Mouse (Mus musculus) megakaryocyte, embryonic 14.5 days (primary cell): ENCODE results near the gene Gm9918. TPM values are rescaled to one million over a fixed set of nuclear protein-coding genes. Genes with fewer than 3 reads are reported as not detected.

Experiments
- H3K27me3 ChIP-seq: replicated peaks from 2 replicates; pipeline ENCODE3; 2012; ENCODE audit warnings: inconsistent platforms
- H3K36me3 ChIP-seq: replicated peaks from 2 replicates; pipeline ENCODE3; 2012; ENCODE audit warnings: low read length, inconsistent platforms, mixed read lengths
- H3K4me1 ChIP-seq: 2 replicates; pipeline ENCODE4 v1.6.1; 2012; ENCODE audit warnings: inconsistent platforms
- H3K4me3 ChIP-seq: replicated peaks from 2 replicates; pipeline ENCODE3; 2012; ENCODE audit warnings: moderate library complexity, mild to moderate bottlenecking, inconsistent platforms
- H3K9me3 ChIP-seq: 2 replicates; pipeline ENCODE4 v1.6.1; 2012; ENCODE audit warnings: inconsistent platforms
- FLI1 ChIP-seq: IDR thresholded peaks from 2 replicates; pipeline ENCODE4 v1.6.1; 2012; ENCODE audit warnings: low read length, inconsistent platforms, mixed read lengths
- GATA1 ChIP-seq: IDR thresholded peaks from 3 replicates; pipeline ENCODE4 v1.6.1; 2012; ENCODE audit warnings: mixed read lengths, low read length, inconsistent platforms, borderline replicate concordance
- polyA plus RNA-seq: library from polyadenylated mRNA; stranded (reverse); fragments of >175 nt; gene quantifications from 2 replicates; pipeline ENCODE4 v1.2.3, GENCODE M21; 2012; ENCODE audit warnings: low replicate concordance; ENCODE audit not compliant: insufficient read depth

The Gm9918 gene
- polyA plus RNA-seq, 1 experiment = not detected

DNA sequence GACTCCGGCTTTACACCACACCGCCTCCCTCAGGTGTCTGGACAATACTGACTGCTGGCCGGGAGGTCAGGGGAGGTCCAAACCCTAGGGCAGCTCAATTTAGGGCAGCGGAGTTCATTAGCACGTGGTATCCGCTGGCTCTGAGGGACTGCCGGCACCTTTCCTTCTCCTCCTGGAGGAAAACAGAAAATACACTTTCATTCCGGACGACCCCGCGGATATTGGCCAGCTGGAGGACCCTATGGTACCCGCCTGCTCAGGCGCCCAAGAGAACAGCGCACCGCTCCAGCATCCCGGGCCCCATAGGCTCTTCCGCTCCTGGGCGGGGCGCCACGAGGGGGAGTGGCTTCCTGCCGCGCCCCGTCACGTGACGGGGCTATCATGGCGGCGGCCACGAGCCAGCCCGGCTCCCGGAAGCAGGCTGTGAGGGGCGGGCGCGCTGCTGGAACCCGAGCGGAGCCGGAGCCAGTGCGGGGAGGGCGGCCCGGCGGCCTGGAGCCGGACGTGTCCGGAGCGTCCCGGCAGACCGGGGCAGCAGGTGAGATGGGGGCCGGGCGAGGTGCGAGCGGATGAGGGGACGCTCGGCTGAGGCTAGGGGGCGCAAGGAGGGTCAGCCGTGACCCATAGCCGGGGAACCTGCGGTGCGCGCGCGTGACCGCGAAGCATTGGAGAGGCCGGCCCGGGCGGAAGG is 8.9 kb downstream of the Gm9918 start, which contains the start of gene Mfsd5:
Mfsd5 (plus strand) TSS at position 363 of the 691 bp plus-strand sequence.
- H3K27me3 ChIP-seq = no peaks in the 10 kb centered on the region
- H3K36me3 ChIP-seq = peaks cover 26% of the 10 kb centered on the region
- peaks cover 51% of the 10 kb centered on the region for H3K4me1 ChIP-seq
- peak within 1 kb of the TSS; percentile 98 for H3K4me3 ChIP-seq
- no peak for TF ChIP-seq GATA1
- TF ChIP-seq FLI1 = no peak
- H3K9me3 ChIP-seq = no peaks in the 10 kb centered on the region

- Histone ChIP-seq H3K4me1 (peaks cover 58% of the 10 kb centered on the region), H3K9me3 (no peaks in the 10 kb centered on the region), H3K4me3 (peak overlapping the region; percentile 98), H3K27me3 (no peaks in the 10 kb centered on the region), H3K36me3 (peaks cover 26% of the 10 kb centered on the region)
- TF ChIP-seq GATA1 (no peak), FLI1 (no peak)
These were observed 9.6 kb downstream of the Gm9918 start for GRCm38 (mm10) chr15:102279783-102280520.

DNA sequence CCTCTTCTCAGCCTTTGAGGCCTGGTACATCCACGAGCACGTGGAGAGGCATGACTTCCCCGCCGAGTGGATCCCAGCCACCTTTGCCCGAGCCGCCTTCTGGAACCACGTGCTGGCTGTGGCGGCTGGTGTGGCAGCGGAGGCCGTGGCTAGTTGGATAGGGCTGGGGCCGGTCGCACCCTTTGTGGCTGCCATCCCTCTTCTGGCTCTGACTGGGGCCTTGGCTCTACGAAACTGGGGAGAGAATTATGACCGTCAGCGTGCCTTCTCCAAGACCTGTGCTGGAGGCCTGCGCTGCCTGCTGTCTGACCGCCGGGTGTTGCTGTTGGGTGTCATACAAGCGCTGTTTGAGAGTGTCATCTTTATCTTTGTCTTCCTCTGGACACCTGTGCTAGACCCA is 10.3 kb downstream of the Gm9918 start:
- TF ChIP-seq GATA1 (no peak), FLI1 (no peak)
- Histone ChIP-seq H3K36me3 (peaks cover 26% of the 10 kb centered on the region), H3K27me3 (no peaks in the 10 kb centered on the region), H3K4me1 (peaks cover 61% of the 10 kb centered on the region), H3K4me3 (peak overlapping the region; percentile 98), H3K9me3 (no peaks in the 10 kb centered on the region)

DNA sequence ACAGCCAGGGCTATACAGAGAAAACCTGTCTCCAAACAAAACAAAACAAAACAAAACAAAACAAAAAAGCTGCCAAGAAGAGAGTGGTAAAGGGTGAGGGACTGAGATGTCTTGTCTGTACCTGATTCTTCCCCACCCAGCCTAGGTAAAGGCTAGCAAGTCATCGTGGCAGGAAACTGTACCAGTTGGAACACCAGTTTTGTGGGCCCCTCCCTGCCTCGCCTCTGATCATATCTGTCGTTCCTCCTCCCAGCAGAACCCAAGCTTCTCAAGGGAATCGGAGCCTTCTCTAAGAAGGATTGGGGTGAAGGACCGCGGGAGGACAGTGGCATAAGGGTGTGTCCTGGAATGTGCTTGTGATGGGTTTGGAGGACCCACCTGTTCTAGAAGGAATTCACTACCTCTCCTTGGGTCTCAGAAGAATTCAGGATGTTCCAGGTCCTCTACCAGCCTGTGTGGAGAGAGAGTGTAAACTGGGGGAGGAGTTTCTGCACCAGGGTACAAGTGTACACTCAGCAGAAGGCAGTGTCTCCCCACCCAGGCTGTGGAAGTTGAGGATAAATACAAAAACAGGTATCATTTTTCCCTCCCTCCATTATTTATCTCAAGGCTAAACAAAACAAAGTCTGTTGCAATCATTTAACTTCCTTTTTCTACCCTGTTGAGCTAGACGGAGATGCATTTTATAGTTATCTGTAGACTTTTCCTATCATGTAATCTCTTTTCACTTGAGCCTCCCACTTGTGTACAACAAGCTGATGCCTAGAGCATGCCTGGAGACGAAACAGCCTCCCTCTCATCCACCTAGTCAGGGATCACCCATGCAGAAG is 12.3 kb downstream of the Gm9918 start:
- Histone ChIP-seq H3K9me3 (no peaks in the 10 kb centered on the region), H3K4me1 (peaks cover 65% of the 10 kb centered on the region)

DNA sequence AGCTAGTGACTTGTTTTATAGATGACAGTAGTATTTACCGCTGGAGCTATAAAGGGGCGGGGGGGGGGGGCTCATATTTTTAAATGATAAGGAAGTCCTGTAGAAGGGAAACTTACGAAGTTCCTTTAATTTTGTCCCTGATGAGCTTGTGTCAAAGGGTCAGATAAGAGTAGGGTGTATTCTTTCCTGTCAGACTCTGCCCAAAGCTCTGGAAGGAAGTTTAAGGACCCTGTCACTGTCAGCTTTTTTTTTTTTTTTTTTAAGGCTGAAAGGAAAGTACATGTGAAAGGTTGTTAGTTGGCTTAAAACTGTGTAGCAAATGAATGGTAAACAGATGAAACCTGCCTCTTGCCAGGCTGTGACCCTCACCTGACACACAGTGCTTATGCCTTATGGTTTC is 13.3 kb downstream of the Gm9918 start:
- no peak for TF ChIP-seq FLI1
- no peak for TF ChIP-seq GATA1
- Histone ChIP-seq H3K4me1 (peaks cover 63% of the 10 kb centered on the region), H3K36me3 (peaks cover 26% of the 10 kb centered on the region), H3K9me3 (no peaks in the 10 kb centered on the region), H3K27me3 (no peaks in the 10 kb centered on the region), H3K4me3 (peak overlapping the region; percentile 76)

More for the DNA sequence above, 12.3 kb downstream of the Gm9918 start:
- Histone ChIP-seq H3K36me3 (peaks cover 26% of the 10 kb centered on the region), H3K4me3 (peak overlapping the region; percentile 62), H3K27me3 (no peaks in the 10 kb centered on the region)
- no peak for TF ChIP-seq FLI1
- TF ChIP-seq GATA1 = no peak

DNA sequence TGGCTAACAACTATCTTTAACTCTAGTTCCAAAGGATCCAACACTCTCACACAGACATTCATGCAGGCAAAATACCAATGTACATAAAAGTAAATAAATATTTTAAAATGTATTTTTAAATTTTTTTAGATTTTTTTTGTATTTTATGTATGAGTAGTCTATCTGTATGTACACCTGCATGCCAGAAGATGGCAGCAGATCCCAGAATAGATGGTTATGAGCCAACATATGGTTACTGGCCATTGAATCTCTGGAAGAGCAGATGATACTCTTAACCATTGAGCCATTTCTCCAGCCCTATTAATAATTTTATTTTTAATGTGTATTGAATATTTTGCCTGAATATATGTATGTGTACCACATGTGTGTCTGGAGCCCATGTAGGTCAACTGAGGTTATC is 17.0 kb downstream of the Gm9918 start:
- no peak overlapping the region for H3K4me3 ChIP-seq
- H3K27me3 ChIP-seq = no peaks in the 10 kb centered on the region
- TF ChIP-seq FLI1 (no peak), GATA1 (no peak)
- H3K4me1 ChIP-seq = peaks cover 35% of the 10 kb centered on the region
- peaks cover 4% of the 10 kb centered on the region for H3K36me3 ChIP-seq
- H3K9me3 ChIP-seq = no peaks in the 10 kb centered on the region

GRCm38 (mm10) chr15:102295633-102296367 is 25.4 kb downstream of the Gm9918 start, which contains the start of gene Espl1:
TSS of gene Espl1 (plus strand) at chr15:102296266.
- Histone ChIP-seq H3K36me3 (peaks cover 26% of the 10 kb centered on the region), H3K4me3 (peak within 1 kb of the TSS; percentile 99), H3K9me3 (no peaks in the 10 kb centered on the region), H3K4me1 (peaks cover 33% of the 10 kb centered on the region), H3K27me3 (no peaks in the 10 kb centered on the region)
- peak; percentile 42; the same call in 1 of the 2 replicates for TF ChIP-seq FLI1
- no peak for TF ChIP-seq GATA1

DNA sequence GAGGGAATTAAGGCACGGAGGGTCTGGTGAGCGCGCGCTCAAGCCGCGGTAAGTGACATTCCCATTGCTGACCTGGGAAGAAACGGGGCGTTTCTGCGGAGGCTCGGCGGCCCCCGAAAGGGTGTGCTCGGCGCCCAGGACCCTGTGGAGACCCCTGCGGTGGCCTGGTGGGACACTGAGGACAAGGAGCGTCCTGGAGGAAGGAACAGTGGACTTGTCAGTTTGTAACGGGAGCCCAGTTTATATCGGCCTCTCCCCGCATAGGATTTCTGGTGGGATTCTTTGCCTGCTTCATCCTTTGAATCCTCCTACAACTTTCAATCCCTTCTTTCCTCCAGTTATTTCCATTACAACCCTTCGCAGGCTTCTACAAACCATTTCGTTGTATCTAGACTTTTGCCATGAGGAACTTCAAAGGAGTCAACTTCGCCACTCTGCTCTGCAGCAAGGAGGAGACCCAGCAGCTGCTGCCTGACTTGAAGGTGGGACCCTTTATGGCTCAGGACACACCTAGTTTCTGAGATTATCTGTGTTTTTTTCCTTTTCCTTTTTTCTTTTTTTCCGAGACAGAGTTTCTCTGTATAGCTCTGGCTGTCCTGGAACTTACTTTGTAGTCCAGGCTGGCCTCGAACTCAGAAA is 26.1 kb downstream of the Gm9918 start:
- peaks cover 33% of the 10 kb centered on the region for H3K4me1 ChIP-seq
- TF ChIP-seq GATA1 (no peak), FLI1 (no peak)

DNA sequence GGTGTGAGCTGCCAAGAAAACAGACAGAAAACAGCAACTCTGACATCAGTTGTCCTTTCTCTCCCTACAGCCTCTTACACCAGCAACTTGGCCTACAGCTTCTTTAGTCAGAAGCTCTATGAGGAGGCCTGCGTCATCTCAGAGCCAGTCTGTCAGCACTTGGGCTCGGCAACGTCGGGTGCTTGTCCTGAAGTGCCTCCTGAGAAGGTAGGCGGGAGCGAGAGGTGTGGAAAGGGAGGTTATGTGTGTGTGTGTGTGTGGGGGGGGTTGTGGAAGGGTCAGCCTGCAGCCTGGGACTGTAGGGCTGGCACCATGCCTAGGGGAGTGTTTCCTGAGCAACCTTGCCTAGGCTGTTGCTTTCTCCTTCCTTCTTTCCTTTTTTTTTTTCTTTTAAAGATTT is 32.2 kb downstream of the Gm9918 start:
- H3K27me3 ChIP-seq = no peaks in the 10 kb centered on the region
- TF ChIP-seq FLI1 (no peak), GATA1 (no peak)
- H3K4me1 ChIP-seq = peaks cover 16% of the 10 kb centered on the region
- no peaks in the 10 kb centered on the region for H3K9me3 ChIP-seq
- H3K4me3 ChIP-seq = no peak overlapping the region
- H3K36me3 ChIP-seq = peaks cover 84% of the 10 kb centered on the region

More for the DNA sequence above, 26.1 kb downstream of the Gm9918 start:
- H3K27me3 ChIP-seq = no peaks in the 10 kb centered on the region
- peak overlapping the region; percentile 99 for H3K4me3 ChIP-seq
- no peaks in the 10 kb centered on the region for H3K9me3 ChIP-seq
- H3K36me3 ChIP-seq = peaks cover 33% of the 10 kb centered on the region
